Mouse (Mus musculus) megakaryocyte, embryonic 14.5 days (primary cell): ENCODE data around the gene Rasgrp3.

Experiments used
- FLI1 ChIP-seq: IDR thresholded peaks from 2 replicates; pipeline ENCODE4 v1.6.1; 2012; ENCODE audit warnings: low read length, inconsistent platforms, mixed read lengths
- GATA1 ChIP-seq: IDR thresholded peaks from 3 replicates; pipeline ENCODE4 v1.6.1; 2012; ENCODE audit warnings: mixed read lengths, low read length, inconsistent platforms, borderline replicate concordance

DNA sequence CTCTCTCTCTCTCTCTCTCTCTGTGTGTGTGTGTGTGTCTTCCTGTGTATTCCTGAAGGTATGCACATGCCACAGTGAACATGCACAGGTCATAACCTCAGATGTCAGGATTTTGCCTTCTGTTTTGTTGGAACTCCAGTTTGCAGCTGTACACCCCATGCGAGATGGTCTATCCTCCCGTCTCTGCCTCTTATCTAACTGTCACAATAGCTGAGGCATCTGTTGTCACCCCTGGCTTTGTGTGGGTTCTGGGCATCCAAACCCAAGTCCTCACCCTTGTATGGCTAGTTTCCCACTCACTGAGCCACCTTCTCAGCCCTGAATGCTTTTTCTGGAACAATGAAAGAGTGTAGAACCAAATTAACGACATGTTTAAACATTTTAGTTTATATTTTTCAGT is 44.7 kb downstream of the Rasgrp3 start:
- TF ChIP-seq GATA1 = no peak
- TF ChIP-seq FLI1 = no peak
